In the genomic region with DNA sequence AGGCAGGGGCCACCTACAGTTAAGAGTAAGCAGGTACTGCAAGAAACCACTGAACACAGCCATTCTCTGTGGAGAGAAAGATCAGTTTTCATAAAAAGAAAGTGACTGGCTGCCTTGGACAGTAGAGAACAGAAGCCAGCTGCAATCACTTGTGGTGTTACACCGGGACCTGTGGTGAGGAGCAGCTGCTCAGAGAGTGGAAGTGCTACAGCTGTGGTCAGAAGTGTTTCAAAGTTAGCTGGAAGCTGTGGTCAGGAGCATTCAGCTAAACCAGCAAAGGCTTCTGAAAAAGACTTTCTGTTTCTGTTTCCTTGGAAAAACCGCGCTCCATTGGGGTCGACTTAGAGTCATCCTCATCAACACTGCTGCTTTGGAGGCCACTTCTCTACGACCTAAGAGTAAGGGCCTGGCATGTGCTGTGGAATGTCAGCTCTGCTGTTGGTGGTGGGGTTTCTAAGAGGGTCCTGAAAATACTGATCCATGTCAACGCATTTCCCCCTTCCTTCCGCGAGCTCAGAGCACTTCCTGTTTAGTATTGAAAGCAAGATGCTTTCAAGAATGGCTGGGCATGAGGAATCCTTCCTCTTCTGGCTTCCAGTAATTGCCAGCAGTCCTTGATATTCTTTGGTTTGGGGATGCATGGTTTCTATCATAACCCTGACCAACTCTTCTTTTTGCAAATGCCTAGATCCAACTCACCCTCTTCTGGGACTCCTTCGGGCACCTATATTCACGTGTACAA, we compare ENCODE assay signal across 11 mouse cellular contexts.
A peak's percentile ranks its signal among the peaks of the same experiment; 100 is the strongest.
DNase-seq lines count a peak whose midpoint lies in the region; ATAC-seq and TF ChIP-seq lines count a peak whose summit lies in the region.
"Had no signal": no experiment of that assay in that cellular context is flagged by ENCODE, and none has a peak within 500 bp of the region (broad histone marks: within the 10 kb centered on the region; RNA-seq: fewer than 3 reads in every experiment).

No protein-coding gene starts in this region.

- no peaks in the 10 kb centered on the region for H3K4me1 ChIP-seq in lung, embryonic 14.5 days (ENCODE audit: insufficient read depth)
- H3K4me1 ChIP-seq: heart, embryonic 13.5 days; neural tube, embryonic 13.5 days had no signal

- no peak for TF ChIP-seq CTCF in lung, embryonic 14.5 days (IDR thresholded peaks at IDR 0.05; ENCODE audit: low read depth)

- ATAC-seq in lung, embryonic 14.5 days (ENCODE audit: insufficient read depth), result no peak

- H3K36me3 ChIP-seq in lung, embryonic 14.5 days (ENCODE audit: insufficient read depth), result no peaks in the 10 kb centered on the region
- H3K36me3 ChIP-seq: heart, embryonic 13.5 days; neural tube, embryonic 13.5 days had no signal

- no peak overlapping the region for H3K9ac ChIP-seq in lung, embryonic 14.5 days
- H3K9ac ChIP-seq: heart, embryonic 13.5 days; neural tube, embryonic 13.5 days had no signal

- no peaks in the 10 kb centered on the region for H3K27me3 ChIP-seq in lung, embryonic 14.5 days (ENCODE audit: insufficient read depth, low read length)
- H3K27me3 ChIP-seq: heart, embryonic 13.5 days; neural tube, embryonic 13.5 days had no signal

- H3K4me2 ChIP-seq in lung, embryonic 14.5 days, result no peak overlapping the region
- H3K4me2 ChIP-seq: heart, embryonic 13.5 days; neural tube, embryonic 13.5 days had no signal

- H3K4me3 ChIP-seq in lung, embryonic 14.5 days (ENCODE audit: low read depth, low read length), result no peak overlapping the region
- H3K4me3 ChIP-seq: heart, embryonic 13.5 days; neural tube, embryonic 13.5 days had no signal

- DNase-seq in lung, embryonic 14.5 days, result peak; percentile 16
- no peak for DNase-seq in lung, postnatal 14 days
- peak; percentile 2 for DNase-seq in forelimb bud, embryonic 11.5 days (ENCODE audit: low read depth, low spot score)
- DNase-seq in lung, postnatal 10 days, result peak; percentile 37
- peak; percentile 3 to 8 for DNase-seq in thymus, postnatal 10 days (ENCODE audit: low spot score in 2 of 2)
- no peak for DNase-seq in right cerebral cortex, postnatal 14 days
- DNase-seq in ovary, adult 18-20 months (ENCODE audit: low spot score), result no peak
- DNase-seq in adrenal gland, postnatal 14 days, result no peak
- DNase-seq: cerebellum, adult 9-10 months had no signal

- WGBS in lung, embryonic 14.5 days, result 78% methylated on average over 10 of the region's 10 CpGs

- H3K9me3 ChIP-seq in lung, embryonic 14.5 days (ENCODE audit: low read depth, low read length), result no peaks in the 10 kb centered on the region; the same call in 1 of the 2 replicates
- H3K9me3 ChIP-seq: heart, embryonic 13.5 days; neural tube, embryonic 13.5 days had no signal

- no peak overlapping the region for H3K27ac ChIP-seq in lung, embryonic 14.5 days (ENCODE audit: low read depth)
- H3K27ac ChIP-seq: heart, embryonic 13.5 days; neural tube, embryonic 13.5 days had no signal

Comparison
In these comparisons a context has a peak if more than half of its experiments do, and no peak if none do; other contexts are left out.
1. DNase-seq: peak in lung, embryonic 14.5 days (single experiment), forelimb bud, embryonic 11.5 days (single experiment), lung, postnatal 10 days (single experiment) and thymus, postnatal 10 days (2 of 2); none in lung, postnatal 14 days (single experiment), right cerebral cortex, postnatal 14 days (single experiment), ovary, adult 18-20 months (single experiment) and adrenal gland, postnatal 14 days (single experiment).